Mouse (Mus musculus) common myeloid progenitor, adult 5-6 weeks (primary cell): ENCODE measurements around the gene Klhl32. TPM values are rescaled to one million over a fixed set of nuclear protein-coding genes. Genes with fewer than 3 reads are reported as not detected.

Experiments
- ATAC-seq: replicated peaks from 2 replicates; pipeline ENCODE4 v1.8.0; 2016; ENCODE audit warnings: low read depth, mild to moderate bottlenecking, moderate TSS enrichment, inconsistent platforms; ENCODE audit not compliant: poor library complexity, severe bottlenecking
- total RNA-seq: library from RNA; stranded (forward); fragments of 200-1000, 187-1606 nt; gene quantifications from 2 replicates; pipeline ENCODE4 v1.2.3, GENCODE M21; 2017

Gene Klhl32
- total RNA-seq, 1 experiment from 2014 or later: not detected

DNA sequence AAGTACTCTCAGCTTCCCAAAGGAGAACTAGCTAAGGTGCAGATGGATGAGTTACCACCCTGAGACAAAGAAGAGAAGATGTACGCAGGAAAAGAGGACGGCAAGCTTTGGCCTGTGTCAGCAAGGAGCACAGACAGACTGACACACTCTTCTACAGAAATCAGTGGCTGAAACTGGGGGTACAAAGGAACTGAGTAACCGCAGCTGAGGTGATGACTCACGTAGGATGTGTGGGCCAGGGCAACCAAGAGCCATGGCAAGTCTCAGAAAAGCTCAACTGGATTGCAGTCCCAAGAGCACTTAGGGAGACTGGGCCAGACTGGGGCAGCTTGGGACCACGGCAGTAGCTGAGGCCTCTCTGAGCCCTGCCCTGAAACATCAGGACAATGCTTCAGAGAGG, 53.6 kb downstream of the Klhl32 start:
- ATAC-seq: no peak

- no peak for ATAC-seq
These were observed 54.7 kb downstream of the Klhl32 start for GRCm38 (mm10) chr4:24796229-24796628.

DNA sequence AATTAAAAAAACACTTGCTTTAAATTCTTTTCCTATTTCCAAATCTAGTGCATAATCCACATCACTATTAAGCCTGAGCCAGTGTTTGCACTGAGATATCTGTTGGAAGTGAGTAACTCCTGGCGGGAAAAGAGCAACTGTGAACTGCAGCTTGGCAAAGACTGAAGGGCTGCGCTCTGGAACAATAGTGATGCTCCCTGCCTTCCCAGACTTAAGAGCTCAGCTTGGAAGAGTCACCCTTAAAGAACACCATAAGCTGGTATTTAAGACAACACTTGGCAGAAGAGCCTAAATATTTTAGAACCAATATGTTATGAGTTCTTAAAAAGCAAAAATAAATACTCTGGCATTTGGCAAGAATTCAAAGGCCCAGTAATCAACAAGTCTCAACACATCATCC, 55.7 kb downstream of the Klhl32 start:
- ATAC-seq: no peak

- ATAC-seq: no peak
These were observed 57.1 kb downstream of the Klhl32 start for GRCm38 (mm10) chr4:24793726-24794345.

DNA sequence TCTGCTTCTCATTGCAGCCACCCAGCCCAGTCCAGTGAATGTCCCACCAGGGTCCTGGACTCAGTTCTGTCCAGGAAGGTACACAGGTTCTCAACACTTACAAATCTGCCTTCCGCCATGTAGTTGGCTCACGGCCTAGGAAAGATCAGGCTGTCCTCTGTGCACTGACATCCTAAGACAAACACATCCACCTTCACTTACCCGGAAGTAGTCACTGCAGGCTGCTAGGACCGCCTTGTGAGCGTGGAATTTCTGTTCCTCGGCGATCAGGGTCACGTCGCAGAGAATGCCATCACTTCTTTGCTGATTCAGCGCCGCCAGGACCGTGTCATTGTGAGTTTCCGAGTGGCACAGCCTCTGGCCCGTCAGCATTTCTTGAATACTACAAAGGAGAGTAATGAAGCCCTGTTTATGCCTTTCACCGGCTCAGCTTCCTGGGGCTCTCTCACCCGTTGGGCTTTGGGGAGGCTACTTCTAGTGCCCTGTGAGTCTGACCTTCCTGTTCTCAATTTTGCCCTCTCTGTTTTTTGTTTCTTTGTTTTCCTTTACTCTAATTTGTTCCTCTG, 58.4 kb downstream of the Klhl32 start:
- no peak for ATAC-seq

- ATAC-seq: no peak
These were observed 61.6 kb downstream of the Klhl32 start for GRCm38 (mm10) chr4:24789331-24789730.

DNA sequence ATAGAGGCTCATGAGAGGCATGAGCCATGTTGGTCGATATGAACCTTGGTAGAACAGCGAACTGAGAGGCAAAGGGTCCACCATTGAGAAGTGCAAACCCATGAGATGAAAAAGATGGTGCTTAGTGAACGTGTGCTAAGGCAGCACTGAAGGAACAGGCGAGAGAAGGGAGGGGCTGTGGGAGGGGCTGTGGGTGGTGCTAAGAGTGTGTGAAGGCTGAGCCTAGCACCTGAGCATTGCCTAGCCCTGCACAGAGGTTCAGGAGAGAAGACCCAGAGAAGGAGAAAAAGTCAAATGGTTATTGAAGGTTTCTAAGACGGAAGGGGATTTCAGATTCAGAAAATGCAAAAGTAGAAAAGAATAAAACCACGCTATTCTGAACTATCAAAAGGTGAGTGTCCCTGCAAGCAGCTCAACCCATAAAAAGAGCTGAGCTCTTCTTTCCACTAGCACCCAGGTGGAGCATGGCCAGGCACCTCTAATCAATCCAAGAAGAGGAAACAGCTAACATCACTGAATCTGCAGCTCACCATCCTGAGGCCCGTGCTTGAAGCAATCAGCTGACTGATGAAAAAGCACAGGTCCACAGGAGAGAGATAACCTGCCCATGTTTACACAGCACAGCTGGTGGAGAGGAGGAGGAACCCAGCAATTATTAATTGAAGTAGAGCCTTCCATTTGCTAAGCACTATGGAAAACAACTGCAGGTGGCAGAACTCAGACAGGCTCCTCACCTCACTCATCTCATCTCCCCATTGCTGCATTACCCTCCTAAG, 65.0 kb downstream of the Klhl32 start:
- ATAC-seq: no peak

DNA sequence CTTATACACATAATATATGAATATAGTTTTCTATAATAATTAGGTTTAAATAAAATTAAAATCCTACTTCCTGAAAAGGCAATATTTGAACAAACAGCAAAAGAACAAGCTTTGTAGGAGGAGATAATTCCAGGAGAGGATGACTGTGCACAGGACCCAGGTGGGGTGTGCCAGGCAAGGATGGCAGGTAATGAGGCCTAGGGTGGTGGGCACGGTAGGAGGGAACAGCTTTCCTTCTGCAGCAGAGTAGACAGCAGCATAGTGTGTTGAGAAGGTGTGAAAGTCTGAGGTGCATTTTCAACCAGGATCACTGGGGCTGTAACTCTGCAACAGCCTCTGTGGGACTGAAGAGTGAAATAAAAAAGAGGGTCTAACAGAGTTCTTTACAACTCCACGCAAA, 85.0 kb downstream of the Klhl32 start:
- ATAC-seq: no peak

- ATAC-seq: no peak
These were observed 85.5 kb downstream of the Klhl32 start for GRCm38 (mm10) chr4:24765469-24765868.

DNA sequence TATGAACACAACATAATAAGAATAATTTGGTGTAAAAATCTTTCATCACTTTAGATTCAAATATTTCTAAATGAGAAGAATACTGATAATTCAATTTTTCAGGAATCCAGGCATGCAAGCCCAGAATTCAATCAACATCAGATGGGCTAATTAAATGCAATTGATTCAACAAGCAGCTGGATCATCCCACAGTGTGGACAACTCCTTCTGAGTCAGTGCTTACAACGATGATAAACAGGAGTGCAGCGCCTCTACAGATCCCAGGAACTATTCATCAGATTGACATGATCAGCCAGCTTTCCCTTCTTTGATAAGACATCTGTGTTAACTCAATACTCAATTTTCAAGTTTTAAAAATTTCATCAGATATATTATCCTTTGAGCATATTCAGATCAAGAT, 86.4 kb downstream of the Klhl32 start:
- ATAC-seq: no peak

- no peak for ATAC-seq
These were observed 87.5 kb downstream of the Klhl32 start for GRCm38 (mm10) chr4:24763451-24763850.

DNA sequence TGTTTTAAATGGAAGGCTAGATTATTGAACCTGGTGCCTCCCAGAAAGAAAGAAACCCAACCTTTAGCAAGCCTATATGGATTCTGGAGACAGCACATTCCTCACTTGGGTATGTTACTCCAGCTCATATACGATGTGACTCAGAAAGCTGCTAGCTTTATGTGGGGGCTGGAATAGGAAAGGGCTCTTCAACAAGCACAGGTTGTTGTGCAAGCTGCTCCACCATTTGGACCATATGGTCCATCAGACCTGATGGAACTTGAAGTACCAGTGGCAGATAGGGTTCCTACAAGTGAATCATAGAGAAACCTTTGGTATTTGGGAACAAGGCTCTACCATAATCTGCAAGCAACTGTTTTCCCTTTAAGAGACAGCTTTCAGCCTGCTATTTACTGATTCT, 92.0 kb downstream of the Klhl32 start:
- no peak for ATAC-seq

DNA sequence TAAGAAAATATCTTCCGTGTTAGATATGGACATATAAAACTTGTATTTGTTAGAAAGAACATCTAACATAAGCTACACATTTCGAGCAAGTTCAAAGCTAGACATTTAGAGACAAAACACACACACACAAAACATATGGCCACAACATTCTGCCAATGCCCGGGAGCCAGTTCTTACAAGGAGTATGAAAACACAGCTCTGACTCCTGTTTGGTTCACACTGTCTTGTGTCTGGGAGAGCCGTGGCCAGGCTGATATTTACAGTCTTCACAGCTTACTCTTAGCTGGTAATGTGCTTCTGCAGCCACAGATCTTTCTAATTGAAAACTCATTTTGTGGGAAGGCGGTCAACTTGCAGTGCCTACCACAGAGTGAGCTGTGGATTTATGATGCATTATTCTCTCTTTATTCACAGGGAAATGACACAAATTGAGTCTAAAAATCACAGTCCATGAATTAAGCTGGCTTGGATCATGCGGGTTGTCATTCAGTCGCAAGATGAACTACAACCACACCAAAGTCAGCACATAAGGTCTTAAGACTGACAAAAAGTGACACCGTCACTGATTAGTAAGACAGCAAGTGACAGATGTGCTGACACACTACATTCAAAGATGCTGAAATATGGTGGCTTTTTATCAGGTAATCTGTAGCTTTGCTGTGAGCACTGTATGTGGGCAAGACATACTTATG, 98.3 kb downstream of the Klhl32 start:
- no peak for ATAC-seq

DNA sequence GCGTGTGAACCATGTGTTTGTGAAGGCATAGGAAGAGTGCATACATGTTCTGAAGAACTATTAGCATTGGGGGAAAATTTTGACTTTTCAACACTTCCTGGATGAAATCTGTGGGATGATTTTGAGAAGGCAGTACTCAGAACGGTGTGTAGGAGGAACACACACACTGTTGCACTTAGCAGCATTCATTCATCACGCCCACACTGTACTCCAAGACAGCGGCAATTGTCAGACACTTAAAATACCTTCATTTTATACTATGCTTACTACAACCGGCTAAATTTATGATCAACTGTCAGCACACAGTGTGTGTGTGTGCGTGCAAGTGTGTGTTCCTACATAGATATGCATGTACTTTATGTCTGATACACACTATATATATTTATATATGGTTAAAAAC, 113.8 kb downstream of the Klhl32 start:
- no peak for ATAC-seq

GRCm38 (mm10) chr4:24720834-24721233, 130.1 kb downstream of the Klhl32 start:
- peak; percentile 80 for ATAC-seq

- no peak for ATAC-seq
These were observed 135.4 kb downstream of the Klhl32 start for GRCm38 (mm10) chr4:24715559-24715958.

DNA sequence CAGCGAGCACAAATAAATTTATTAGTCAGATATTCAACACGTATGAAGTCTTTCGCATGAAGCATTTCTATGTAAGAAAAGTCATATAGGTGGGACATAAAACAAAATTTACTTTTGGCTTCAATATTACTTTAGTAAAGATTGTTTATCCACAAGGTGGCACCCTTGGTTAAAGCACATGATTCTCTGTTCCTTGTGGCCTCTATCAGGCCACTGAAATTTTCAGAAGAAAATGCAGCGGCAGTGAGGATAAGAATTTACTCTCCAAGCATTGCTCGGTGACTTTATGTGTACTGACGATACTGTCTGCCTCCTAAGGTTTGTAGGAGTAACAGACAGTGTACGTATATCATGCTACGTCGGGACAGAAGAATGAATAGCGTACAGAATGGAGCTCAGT, 136.6 kb downstream of the Klhl32 start:
- ATAC-seq: no peak

DNA sequence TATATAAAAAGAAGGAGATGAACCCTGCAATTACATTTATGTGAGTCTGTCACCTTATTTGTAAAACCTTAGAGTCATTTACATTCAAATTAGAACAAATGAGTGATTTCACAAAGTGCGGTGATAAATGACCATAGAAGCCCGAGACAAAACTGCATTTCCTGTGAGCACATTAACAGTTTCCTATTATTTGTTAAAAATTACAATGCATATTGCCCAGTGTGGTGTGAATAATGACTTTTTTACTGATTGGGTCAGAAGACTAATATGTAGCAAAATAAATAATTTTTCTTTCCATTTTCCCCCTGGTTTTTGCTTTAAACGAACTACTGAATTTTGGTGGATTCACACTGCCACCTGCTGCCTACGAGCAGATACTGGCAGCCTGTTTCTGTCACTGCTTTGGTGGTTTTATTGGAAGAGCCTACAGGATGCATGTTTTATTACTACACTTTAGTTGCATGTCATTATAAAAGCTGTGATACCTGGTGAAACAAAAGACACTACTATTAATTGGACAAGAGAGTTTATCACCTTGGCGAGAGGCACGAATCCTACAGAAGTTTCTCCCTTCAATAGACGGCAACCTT, 152.3 kb downstream of the Klhl32 start:
- ATAC-seq: peak; percentile 63

- ATAC-seq: no peak
These were observed 170.8 kb downstream of the Klhl32 start for GRCm38 (mm10) chr4:24680080-24680479.

DNA sequence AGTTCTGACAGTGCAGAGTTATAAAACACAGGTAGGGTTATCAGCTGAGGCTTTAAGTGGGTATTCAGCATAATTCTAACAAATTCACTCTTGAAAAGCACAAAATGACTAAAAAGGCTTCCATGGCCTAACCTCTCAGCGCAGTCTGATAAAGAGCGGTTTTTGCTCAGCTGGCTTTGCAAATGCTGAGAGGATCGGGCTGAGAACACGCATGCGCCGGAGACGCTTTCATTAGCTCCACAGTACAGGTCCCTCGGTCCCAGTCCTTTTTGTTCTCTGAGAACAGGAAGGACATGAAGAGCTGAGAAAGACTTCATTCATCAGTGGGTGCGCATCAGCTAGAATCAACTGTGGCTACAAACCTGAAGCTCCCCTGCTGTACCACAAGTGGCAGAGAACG, 180.9 kb downstream of the Klhl32 start:
- no peak for ATAC-seq

DNA sequence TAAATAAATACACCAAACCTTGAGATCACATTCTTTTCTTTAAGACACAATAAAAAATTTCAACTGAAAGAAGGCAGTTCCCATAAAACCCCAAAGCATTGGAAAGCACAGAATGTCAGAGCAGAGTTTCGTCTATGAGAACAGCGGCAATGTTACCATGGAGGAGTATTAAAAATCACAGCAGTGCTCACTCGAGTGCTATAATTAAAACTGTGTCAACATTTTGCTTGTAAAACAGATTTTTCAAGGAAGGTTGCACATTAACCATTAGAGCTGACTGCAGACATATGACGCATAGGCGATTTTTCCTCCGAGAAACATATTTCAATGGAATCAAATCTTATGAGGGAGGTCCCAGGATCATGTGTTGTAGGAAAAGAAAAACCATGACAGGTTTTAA, 191.7 kb downstream of the Klhl32 start:
- no peak for ATAC-seq
